Mouse (Mus musculus): ENCODE data around the gene Ptpa. TPM values are rescaled to one million over a fixed set of nuclear protein-coding genes. Genes with fewer than 3 reads are reported as not detected.
"Not testable (repeated sequence)": the region's sequence is repeated elsewhere in the genome, so short reads cannot be mapped to it uniquely, and the experiment has no call there.

The Ptpa gene
- total RNA-seq, 1 experiment from 2014 or later = 145 TPM

- DNase-seq = no peak
Measured at GRCm38 (mm10) chr2:30402351-30402826, 13.4 kb upstream of the Ptpa start.

- DNase-seq = no peak
Measured at GRCm38 (mm10) chr2:30402843-30403242, 13.0 kb upstream of the Ptpa start.

- DNase-seq = no peak
Measured at GRCm38 (mm10) chr2:30403870-30404269, 12.0 kb upstream of the Ptpa start.

GRCm38 (mm10) chr2:30407221-30407620, 8.6 kb upstream of the Ptpa start:
- no peak for DNase-seq

- no peak for DNase-seq
Measured at GRCm38 (mm10) chr2:30407778-30408177, 8.1 kb upstream of the Ptpa start.

GRCm38 (mm10) chr2:30408452-30409100, 7.3 kb upstream of the Ptpa start:
- no peak for DNase-seq

GRCm38 (mm10) chr2:30409454-30410176, 6.2 kb upstream of the Ptpa start:
- no peak for DNase-seq

- no peak for DNase-seq
Measured at GRCm38 (mm10) chr2:30413038-30413973, 2.5 kb upstream of the Ptpa start.

- no peak for DNase-seq
Measured at GRCm38 (mm10) chr2:30414101-30414500, 1.7 kb upstream of the Ptpa start.

- no peak for DNase-seq
Measured at GRCm38 (mm10) chr2:30414681-30415080, 1.2 kb upstream of the Ptpa start.

- DNase-seq = peak; percentile 95
Measured at GRCm38 (mm10) chr2:30415157-30415935, 493 bp upstream of the Ptpa start, which contains the start of gene Crat. Gene Crat (minus strand): TSS chr2:30415813.

- DNase-seq = no peak
Measured at GRCm38 (mm10) chr2:30416649-30416965, 768 bp downstream of the Ptpa start.

GRCm38 (mm10) chr2:30417154-30417553, 1.3 kb downstream of the Ptpa start:
- not testable (repeated sequence) for DNase-seq

- no peak for DNase-seq
Measured at GRCm38 (mm10) chr2:30417595-30418165, 1.8 kb downstream of the Ptpa start.

GRCm38 (mm10) chr2:30418259-30418658, 2.4 kb downstream of the Ptpa start:
- no peak for DNase-seq

GRCm38 (mm10) chr2:30419112-30419511, 3.3 kb downstream of the Ptpa start:
- DNase-seq = no peak

- DNase-seq = no peak
Measured at GRCm38 (mm10) chr2:30421432-30421831, 5.6 kb downstream of the Ptpa start.

- peak; percentile 67 for DNase-seq
Measured at GRCm38 (mm10) chr2:30429156-30429555, 13.3 kb downstream of the Ptpa start.

GRCm38 (mm10) chr2:30435326-30436155, 19.7 kb downstream of the Ptpa start:
- DNase-seq = peak; percentile 71

GRCm38 (mm10) chr2:30436156-30436545, 20.3 kb downstream of the Ptpa start:
- DNase-seq = peak; percentile 43

GRCm38 (mm10) chr2:30436809-30437208, 21.0 kb downstream of the Ptpa start:
- no peak for DNase-seq

Measured in adrenal gland, postnatal 25 days (tissue).